In genomic region chr14:20708239-20708638, GRCm38 (mm10) we compare ENCODE assay signal across 8 mouse cellular contexts. TPM values are rescaled to one million over a fixed set of nuclear protein-coding genes. Genes with fewer than 3 reads are reported as not detected.
DNase-seq lines count a peak whose midpoint lies in the region; ATAC-seq lines count a peak whose summit lies in the region.

No protein-coding gene starts in this region.

- H3K36me3 ChIP-seq in kidney, embryonic 15.5 days = peaks cover 52% of the 10 kb centered on the region
- H3K36me3 ChIP-seq in hindbrain, embryonic 13.5 days = peaks cover 47% of the 10 kb centered on the region
- peaks cover 44% of the 10 kb centered on the region for H3K36me3 ChIP-seq in midbrain, embryonic 14.5 days (ENCODE audit: control insufficient read depth, insufficient read depth, low read length)

- H3K27ac ChIP-seq in kidney, embryonic 15.5 days = peak overlapping the region; percentile 89; the same call in 1 of the 2 replicates
- peak overlapping the region; percentile 94 for H3K27ac ChIP-seq in hindbrain, embryonic 13.5 days
- H3K27ac ChIP-seq in midbrain, embryonic 14.5 days (replicated peaks; ENCODE audit: low read depth, low read length) = peak overlapping the region; percentile 90

- peak overlapping the region; percentile 99 for H3K9ac ChIP-seq in kidney, embryonic 15.5 days
- peak overlapping the region; percentile 95 for H3K9ac ChIP-seq in hindbrain, embryonic 13.5 days
- H3K9ac ChIP-seq in midbrain, embryonic 14.5 days (replicated peaks; ENCODE audit: low read length) = peak overlapping the region; percentile 97

- WGBS in kidney, embryonic 15.5 days = 6% methylated on average over 10 of the region's 10 CpGs
- WGBS in hindbrain, embryonic 13.5 days = 8% methylated on average over 10 of the region's 10 CpGs
- WGBS in midbrain, embryonic 14.5 days = 6% methylated on average over 10 of the region's 10 CpGs

- peak overlapping the region; percentile 78 for H3K4me2 ChIP-seq in kidney, embryonic 15.5 days
- peak overlapping the region; percentile 88 for H3K4me2 ChIP-seq in hindbrain, embryonic 13.5 days
- H3K4me2 ChIP-seq in midbrain, embryonic 14.5 days (ENCODE audit: low read length) = peak overlapping the region; percentile 78

- H3K9me3 ChIP-seq in kidney, embryonic 15.5 days (replicated peaks) = no peaks in the 10 kb centered on the region
- H3K9me3 ChIP-seq in hindbrain, embryonic 13.5 days = no peaks in the 10 kb centered on the region
- H3K9me3 ChIP-seq in midbrain, embryonic 14.5 days (ENCODE audit: control insufficient read depth, low read length) = no peaks in the 10 kb centered on the region

- H3K4me3 ChIP-seq in kidney, embryonic 15.5 days (replicated peaks) = peak overlapping the region; percentile 100
- peak overlapping the region; percentile 93 for H3K4me3 ChIP-seq in hindbrain, embryonic 13.5 days
- peak overlapping the region; percentile 97 for H3K4me3 ChIP-seq in midbrain, embryonic 14.5 days (replicated peaks; ENCODE audit: low read depth, low read length)

- H3K4me1 ChIP-seq in kidney, embryonic 15.5 days = peaks cover 31% of the 10 kb centered on the region
- peaks cover 36% of the 10 kb centered on the region for H3K4me1 ChIP-seq in hindbrain, embryonic 13.5 days (replicated peaks)
- peaks cover 23% of the 10 kb centered on the region for H3K4me1 ChIP-seq in midbrain, embryonic 14.5 days (ENCODE audit: control insufficient read depth, insufficient read depth, low read length)

- H3K27me3 ChIP-seq in kidney, embryonic 15.5 days = no peaks in the 10 kb centered on the region
- no peaks in the 10 kb centered on the region for H3K27me3 ChIP-seq in hindbrain, embryonic 13.5 days
- no peaks in the 10 kb centered on the region for H3K27me3 ChIP-seq in midbrain, embryonic 14.5 days (ENCODE audit: control insufficient read depth, insufficient read depth, low read length)

- no peak for ATAC-seq in kidney, embryonic 15.5 days (replicated peaks; ENCODE audit: low FRiP score)
- ATAC-seq in hindbrain, embryonic 13.5 days (ENCODE audit: low FRiP score) = no peak
- ATAC-seq in midbrain, embryonic 14.5 days (ENCODE audit: low FRiP score, low TSS enrichment) = no peak

- intact Hi-C loops in left cerebral cortex, postnatal 36 days (cut with DNase I) = no loop called here

- DNase-seq in kidney, postnatal 4 days = no peak
- peak; percentile 41 for DNase-seq in NIH3T3 (ENCODE audit: low read depth)
- DNase-seq in midbrain, embryonic 14.5 days = no peak
- no peak for DNase-seq in gastrocnemius, postnatal 4 days (ENCODE audit: low spot score in 2 of 2)
- DNase-seq in left cerebral cortex, postnatal 36 days (ENCODE audit: low spot score in 2 of 2) = no peak
- DNase-seq in adrenal gland, adult 2 months = no peak

RNA-seq across cellular contexts. Expression of gene Zswim8, which starts 0.9 kb away (rescaled TPM):
- polyA plus RNA-seq in kidney, embryonic 15.5 days (2015; fragmentation: Nextera tagmentation; extraction: Ambion mirVana) = 28.7 and 30.6 TPM in 2 replicates
- 45.3 and 46.2 TPM in 2 replicates for polyA plus RNA-seq in hindbrain, embryonic 13.5 days (2015; fragmentation: Nextera tagmentation; extraction: Ambion mirVana)
- polyA plus RNA-seq in midbrain, embryonic 14.5 days (2014; fragmentation: Nextera tagmentation; extraction: Ambion mirVana) = 47.7 and 57.3 TPM in 2 replicates
- total RNA-seq in gastrocnemius, postnatal 4 days (2021) = 10 to 100 TPM; 81.5 to 83.6 TPM
- 100 to 1,000 TPM; 131 to 196 TPM for total RNA-seq in left cerebral cortex, postnatal 36 days (2021)
- 100 to 1,000 TPM in 1 of 2 experiments, 10 to 100 TPM in 1; 95.8 to 128 TPM for total RNA-seq in adrenal gland, adult 2 months (2021)
- 279 and 287 TPM in 2 replicates for polyA plus RNA-seq in adrenal gland, adult 2 months (2012; rRNA removed)

RNA-seq across cellular contexts. Expression of gene Chchd1, which starts 5.4 kb away (rescaled TPM):
- polyA plus RNA-seq in kidney, embryonic 15.5 days (2015; fragmentation: Nextera tagmentation; extraction: Ambion mirVana) = 201 and 215 TPM in 2 replicates
- 200 and 204 TPM in 2 replicates for polyA plus RNA-seq in hindbrain, embryonic 13.5 days (2015; fragmentation: Nextera tagmentation; extraction: Ambion mirVana)
- 188 and 214 TPM in 2 replicates for polyA plus RNA-seq in midbrain, embryonic 14.5 days (2014; fragmentation: Nextera tagmentation; extraction: Ambion mirVana)
- total RNA-seq in gastrocnemius, postnatal 4 days (2021) = 10 to 100 TPM; 78.0 to 85.7 TPM
- total RNA-seq in left cerebral cortex, postnatal 36 days (2021) = 10 to 100 TPM; 45.5 to 50.4 TPM
- 10 to 100 TPM; 66.6 to 93.6 TPM for total RNA-seq in adrenal gland, adult 2 months (2021)
- 5.9 and 8.5 TPM in 2 replicates for polyA plus RNA-seq in adrenal gland, adult 2 months (2012; rRNA removed)

RNA-seq across cellular contexts. Expression of gene Fut11, which starts 13.5 kb away (rescaled TPM):
- polyA plus RNA-seq in kidney, embryonic 15.5 days (2015; fragmentation: Nextera tagmentation; extraction: Ambion mirVana) = 28.5 and 29.2 TPM in 2 replicates
- 27.2 and 29.3 TPM in 2 replicates for polyA plus RNA-seq in hindbrain, embryonic 13.5 days (2015; fragmentation: Nextera tagmentation; extraction: Ambion mirVana)
- polyA plus RNA-seq in midbrain, embryonic 14.5 days (2014; fragmentation: Nextera tagmentation; extraction: Ambion mirVana) = 17.9 and 22.2 TPM in 2 replicates
- 10 to 100 TPM; 16.0 to 16.4 TPM for total RNA-seq in gastrocnemius, postnatal 4 days (2021)
- 10 to 100 TPM; 16.7 to 18.7 TPM for total RNA-seq in left cerebral cortex, postnatal 36 days (2021)
- 10 to 100 TPM; 15.5 to 18.0 TPM for total RNA-seq in adrenal gland, adult 2 months (2021)
- polyA plus RNA-seq in adrenal gland, adult 2 months (2012; rRNA removed) = 47.8 and 51.2 TPM in 2 replicates

RNA-seq across cellular contexts. Expression of gene Ndst2, which starts 26.1 kb away (rescaled TPM):
- polyA plus RNA-seq in kidney, embryonic 15.5 days (2015; fragmentation: Nextera tagmentation; extraction: Ambion mirVana) = 27.3 and 31.6 TPM in 2 replicates
- polyA plus RNA-seq in hindbrain, embryonic 13.5 days (2015; fragmentation: Nextera tagmentation; extraction: Ambion mirVana) = 16.7 and 19.1 TPM in 2 replicates
- 14.5 and 20.5 TPM in 2 replicates for polyA plus RNA-seq in midbrain, embryonic 14.5 days (2014; fragmentation: Nextera tagmentation; extraction: Ambion mirVana)
- total RNA-seq in gastrocnemius, postnatal 4 days (2021) = 10 to 100 TPM; 22.8 to 26.7 TPM
- total RNA-seq in left cerebral cortex, postnatal 36 days (2021) = 10 to 100 TPM; 17.4 to 20.5 TPM
- total RNA-seq in adrenal gland, adult 2 months (2021) = 10 to 100 TPM; 24.6 to 25.0 TPM
- polyA plus RNA-seq in adrenal gland, adult 2 months (2012; rRNA removed) = 34.9 and 35.9 TPM in 2 replicates

RNA-seq across cellular contexts. Expression of gene Sec24c, which starts 34.1 kb away (rescaled TPM):
- 98.3 and 106 TPM in 2 replicates for polyA plus RNA-seq in kidney, embryonic 15.5 days (2015; fragmentation: Nextera tagmentation; extraction: Ambion mirVana)
- 89.8 and 90.0 TPM in 2 replicates for polyA plus RNA-seq in hindbrain, embryonic 13.5 days (2015; fragmentation: Nextera tagmentation; extraction: Ambion mirVana)
- polyA plus RNA-seq in midbrain, embryonic 14.5 days (2014; fragmentation: Nextera tagmentation; extraction: Ambion mirVana) = 54.0 and 81.5 TPM in 2 replicates
- 10 to 100 TPM; 95.4 to 97.9 TPM for total RNA-seq in gastrocnemius, postnatal 4 days (2021)
- 100 to 1,000 TPM in 1 of 2 experiments, 10 to 100 TPM in 1; 94.0 to 126 TPM for total RNA-seq in left cerebral cortex, postnatal 36 days (2021)
- total RNA-seq in adrenal gland, adult 2 months (2021) = 100 to 1,000 TPM; 109 to 142 TPM
- 283 and 329 TPM in 2 replicates for polyA plus RNA-seq in adrenal gland, adult 2 months (2012; rRNA removed)

Comparison
In these comparisons a context has a peak if more than half of its experiments do, and no peak if none do; other contexts are left out.
1. RNA of gene Chchd1, which starts 5.4 kb away (polyA plus RNA-seq): 201 to 215 TPM in kidney, embryonic 15.5 days, 200 to 204 TPM in hindbrain, embryonic 13.5 days and 188 to 214 TPM in midbrain, embryonic 14.5 days; 5.9 to 8.5 TPM in adrenal gland, adult 2 months; every median in the first group is over 10 times any median in the second.
2. Peak in every context shown above with its lines, with median percentiles within 50 percentile points of each other: H3K27ac ChIP-seq, H3K4me2 ChIP-seq, H3K4me3 ChIP-seq and H3K9ac ChIP-seq.